Mouse (Mus musculus) spleen, postnatal 36 days (tissue): ENCODE data around the gene Pex6.
"Not testable (repeated sequence)": the region's sequence is repeated elsewhere in the genome, so short reads cannot be mapped to it uniquely, and the experiment has no call there.

Source experiments
- DNase-seq, 2 experiments: peaks; one replicate each; pipeline ENCODE4 v3.0.0; 2022; ENCODE audit warnings: low spot score in 2 of 2, mixed read lengths in 1 of 2

The Pex6 gene

DNA sequence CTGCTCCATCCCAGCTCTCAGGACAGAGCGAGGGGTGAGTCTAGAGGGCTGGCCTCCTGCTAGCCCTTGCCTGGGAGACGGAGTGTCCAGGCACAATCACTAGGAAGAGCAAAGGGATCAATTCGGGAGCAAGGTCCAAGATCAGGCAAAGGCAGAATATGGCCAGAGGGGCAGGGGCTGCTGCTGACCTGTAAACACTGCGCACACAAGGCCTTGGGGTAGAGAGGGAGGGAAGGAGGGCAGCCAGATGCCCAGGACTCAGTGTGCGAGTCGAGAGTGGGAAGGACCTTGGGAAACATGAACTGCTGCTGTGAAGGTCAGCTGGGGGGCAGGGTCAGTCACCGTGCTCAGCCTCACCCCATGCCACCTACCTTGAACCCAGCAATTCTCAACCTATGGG is 24.0 kb downstream of the Pex6 start:
- DNase-seq, result no peak

- peak in 1 of 2 experiments; percentile 39 for DNase-seq
Observed at GRCm38 (mm10) chr17:46736160-46736559, 24.9 kb downstream of the Pex6 start.

GRCm38 (mm10) chr17:46741305-46741704 is 30.0 kb downstream of the Pex6 start:
- DNase-seq, result no peak

DNA sequence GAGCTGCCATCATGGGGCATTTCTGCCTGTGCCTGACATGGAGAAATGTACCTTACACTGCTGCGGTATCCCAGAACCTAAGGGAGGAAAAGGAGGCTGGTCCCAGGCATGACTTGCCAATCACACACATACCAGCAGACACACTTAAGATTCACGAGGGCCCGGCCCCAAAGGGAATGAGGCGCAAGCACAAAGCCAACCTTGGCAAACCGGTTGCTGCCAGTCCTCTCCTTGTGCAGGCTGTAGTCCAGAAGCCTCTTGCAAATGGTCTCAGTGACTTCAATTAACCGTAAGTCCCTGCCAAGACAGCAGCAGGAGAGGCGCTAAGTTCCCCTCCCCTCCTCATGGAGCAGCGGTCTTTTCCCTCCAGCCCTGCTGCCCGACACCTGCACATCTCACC is 31.7 kb downstream of the Pex6 start:
- DNase-seq, result no peak

- no peak for DNase-seq
Observed at GRCm38 (mm10) chr17:46745506-46745905, 34.2 kb downstream of the Pex6 start.

DNA sequence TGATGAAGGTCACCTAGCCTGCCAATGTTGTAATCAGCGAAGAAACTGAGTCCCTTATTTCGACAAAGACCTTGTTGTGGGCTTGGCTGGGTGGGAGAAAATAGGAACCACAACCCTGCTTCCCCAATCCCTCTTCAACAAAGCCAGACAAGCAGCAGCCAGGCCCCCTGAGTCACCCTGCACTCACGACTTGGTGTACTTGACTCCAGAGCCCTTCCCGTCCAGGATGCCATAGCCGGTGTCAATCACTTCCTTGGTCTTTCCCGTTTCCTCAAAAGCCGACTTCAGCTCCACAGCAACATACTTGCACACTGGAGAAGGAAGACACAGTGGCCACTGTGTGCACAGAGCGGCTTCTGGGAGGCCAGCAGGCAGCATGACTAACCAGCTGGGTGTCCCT is 36.0 kb downstream of the Pex6 start:
- DNase-seq, result no peak

- no peak for DNase-seq
Observed at GRCm38 (mm10) chr17:46747806-46748205, 36.5 kb downstream of the Pex6 start.

GRCm38 (mm10) chr17:46749282-46749681 is 38.0 kb downstream of the Pex6 start:
- no peak for DNase-seq

GRCm38 (mm10) chr17:46750580-46750979 is 39.3 kb downstream of the Pex6 start:
- no peak for DNase-seq

DNA sequence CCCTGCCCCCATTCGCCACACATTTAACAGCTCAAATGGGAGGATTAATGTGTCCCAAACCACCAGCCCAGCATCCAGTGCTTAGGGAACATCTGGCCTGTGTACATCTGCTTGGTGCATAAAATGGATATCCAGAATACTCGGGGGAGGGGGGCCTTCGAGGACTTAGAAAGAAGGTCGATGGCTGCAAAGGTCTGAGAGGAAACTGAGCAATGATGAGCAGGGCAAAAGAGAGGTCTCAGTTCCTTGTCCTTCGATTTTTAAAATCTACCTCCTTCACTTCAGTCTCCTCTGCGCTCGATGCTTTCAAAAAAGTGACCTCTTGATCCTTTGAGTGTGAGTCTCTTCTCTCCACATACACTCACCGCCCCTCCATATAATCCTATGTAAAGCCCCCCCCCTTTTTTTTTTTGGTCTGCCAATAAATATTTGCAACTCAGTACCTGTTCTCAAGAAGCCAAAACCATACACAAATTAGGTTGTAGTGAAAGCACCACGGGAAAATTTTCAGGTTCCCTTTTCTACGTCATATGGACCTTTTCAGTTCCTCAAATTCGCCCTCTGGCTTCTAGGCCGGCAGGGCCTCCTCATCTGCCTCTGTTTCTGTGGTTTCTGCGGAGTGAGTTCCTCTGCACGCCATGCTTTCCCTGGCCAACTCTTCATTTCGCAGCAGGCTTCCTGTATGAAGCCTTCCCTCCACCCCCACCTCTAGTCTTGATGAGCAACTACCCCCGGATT is 40.0 kb downstream of the Pex6 start:
- DNase-seq, result peak; percentile 90

DNA sequence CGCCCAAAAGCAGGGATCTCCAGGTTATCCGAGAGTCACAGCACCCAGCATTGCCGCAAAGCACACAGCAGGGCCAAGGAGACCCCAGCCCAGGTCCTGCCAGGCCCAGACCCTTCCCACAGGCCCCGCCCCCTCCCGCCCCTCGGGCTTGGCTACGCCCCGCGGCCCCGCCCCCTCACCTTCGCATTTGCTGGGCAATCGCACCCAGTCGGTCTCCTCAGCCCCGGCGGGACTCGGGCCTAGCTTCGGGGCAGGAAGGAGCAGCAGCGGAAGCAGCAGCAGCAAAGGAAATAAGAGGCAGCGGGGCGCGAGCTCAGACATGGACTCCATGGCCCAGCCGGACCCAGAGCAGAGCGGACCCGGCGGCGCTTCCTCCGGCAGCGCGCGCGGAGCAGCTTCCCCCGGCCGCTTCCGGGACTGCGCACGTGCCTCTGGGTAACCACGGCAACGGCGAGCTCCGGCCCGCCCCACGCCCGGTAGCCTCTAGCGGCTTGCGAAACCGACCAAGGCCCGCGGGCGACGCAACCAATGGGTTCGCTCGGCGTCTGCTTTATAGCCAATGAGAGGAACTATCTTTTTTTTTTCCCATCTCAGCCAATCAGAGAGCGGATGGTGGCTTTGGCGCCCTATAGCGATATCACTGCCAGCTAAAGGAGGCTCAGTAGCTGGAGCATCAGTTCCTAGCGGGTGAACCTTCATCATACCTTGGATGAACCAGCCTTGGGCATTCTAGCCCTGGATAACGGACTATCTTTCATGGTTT is 40.7 kb downstream of the Pex6 start, which contains the start of gene Cnpy3:
Gene Cnpy3 (minus strand): TSS at position 421 of the 763 bp plus-strand sequence.
- DNase-seq, result peak; percentile 98

DNA sequence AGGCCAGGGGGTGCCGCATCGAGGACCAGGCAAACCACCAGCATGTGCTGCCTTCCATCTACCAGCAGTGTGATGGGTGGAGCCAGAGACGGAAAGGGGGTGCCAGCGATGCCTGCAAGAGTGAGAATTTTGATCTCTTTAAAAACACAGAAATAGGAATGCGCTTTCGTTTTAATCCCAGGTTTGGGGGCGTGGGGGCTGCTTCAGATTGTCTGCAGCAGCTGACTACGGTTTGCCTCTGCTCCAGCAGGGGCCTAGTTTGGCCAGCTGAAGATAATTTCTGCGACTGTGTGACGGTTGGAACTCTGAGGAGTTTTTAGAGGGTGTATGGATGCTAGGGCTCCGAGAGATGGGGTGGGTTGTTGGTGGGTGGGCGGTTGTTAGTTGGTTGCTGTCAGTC is 47.5 kb downstream of the Pex6 start:
- no peak for DNase-seq

- DNase-seq, result no peak
Observed at GRCm38 (mm10) chr17:46763544-46763943, 52.3 kb downstream of the Pex6 start, which contains the start of gene Ptcra. TSS of gene Ptcra (minus strand) at chr17:46763712.

- not testable (repeated sequence) for DNase-seq
Observed at GRCm38 (mm10) chr17:46764916-46765315, 53.7 kb downstream of the Pex6 start.

DNA sequence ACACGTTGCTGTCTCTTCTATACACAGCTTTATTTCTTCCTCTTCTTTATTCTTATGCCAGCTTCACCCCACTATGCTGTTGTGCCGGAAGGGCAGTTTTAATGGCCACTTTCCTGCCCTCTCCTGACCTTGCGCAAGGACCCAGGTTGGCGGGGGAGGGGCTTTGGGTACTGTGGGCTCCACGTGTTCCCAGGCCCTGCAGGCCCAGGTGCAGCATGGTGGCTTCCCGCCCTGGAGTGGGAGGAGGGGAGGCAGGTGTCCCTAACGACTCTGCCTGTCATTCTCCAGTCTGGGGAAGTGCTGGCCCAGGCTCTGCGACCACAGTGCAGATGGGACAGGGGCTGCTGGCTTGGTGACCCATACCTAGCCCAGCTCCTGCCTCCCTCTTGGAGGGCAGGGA is 56.6 kb downstream of the Pex6 start:
- DNase-seq, result no peak

DNA sequence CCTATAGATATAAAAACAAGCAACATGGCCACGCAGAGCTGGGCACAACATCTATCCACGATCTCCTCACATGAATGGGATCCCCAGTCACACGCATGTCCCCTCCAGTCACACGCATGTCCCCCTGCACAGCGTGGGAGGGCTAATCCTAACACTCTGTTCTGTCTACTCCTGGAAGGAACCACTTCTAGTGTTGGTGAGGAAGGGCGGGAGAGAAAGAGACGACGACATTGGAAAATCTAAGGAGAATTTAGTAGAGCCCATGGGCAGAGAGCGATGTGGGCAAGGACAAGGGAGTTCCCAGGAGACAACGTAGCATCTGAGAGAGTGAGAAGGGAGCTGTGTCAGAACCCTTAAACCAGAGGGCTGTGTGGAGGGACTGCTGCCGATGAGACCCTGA is 59.3 kb downstream of the Pex6 start:
- DNase-seq, result no peak

- DNase-seq, result no peak
Observed at GRCm38 (mm10) chr17:46771025-46771424, 59.8 kb downstream of the Pex6 start.

DNA sequence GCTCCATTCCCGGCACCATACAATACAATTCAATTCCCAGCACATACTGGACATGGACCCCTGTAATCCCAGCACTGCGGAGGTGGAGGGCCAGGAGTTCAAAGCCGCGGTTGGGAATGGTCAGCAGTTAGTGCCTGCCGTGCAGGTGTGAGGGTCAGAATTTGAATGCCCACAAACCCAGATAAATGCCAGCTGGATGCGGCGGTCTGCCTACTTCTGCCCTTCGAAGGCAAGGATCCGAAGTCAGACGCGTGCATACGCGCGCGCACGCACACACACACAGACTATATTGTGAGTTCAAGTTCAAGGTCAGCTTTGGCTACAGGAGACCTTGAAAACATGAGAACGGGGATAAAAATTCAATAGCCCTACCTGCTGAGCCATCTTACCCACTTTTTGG is 60.4 kb downstream of the Pex6 start:
- DNase-seq, result no peak

DNA sequence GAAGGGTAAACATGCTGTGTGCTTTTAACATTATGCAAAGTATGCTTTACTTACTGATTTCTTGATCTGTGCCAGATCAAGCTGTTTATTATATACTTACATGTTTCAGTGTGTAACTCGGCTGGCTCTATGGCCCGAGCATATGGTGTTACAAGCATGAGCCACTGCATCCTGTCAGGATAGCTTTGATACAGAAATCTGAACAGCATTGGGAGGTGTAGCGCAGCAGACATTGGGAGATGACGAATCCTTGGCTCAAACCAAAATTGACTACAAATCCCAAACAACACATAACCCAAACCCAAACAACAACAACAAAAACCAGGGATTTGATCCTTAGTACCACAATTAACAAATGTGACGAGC is 60.8 kb downstream of the Pex6 start:
- no peak for DNase-seq

DNA sequence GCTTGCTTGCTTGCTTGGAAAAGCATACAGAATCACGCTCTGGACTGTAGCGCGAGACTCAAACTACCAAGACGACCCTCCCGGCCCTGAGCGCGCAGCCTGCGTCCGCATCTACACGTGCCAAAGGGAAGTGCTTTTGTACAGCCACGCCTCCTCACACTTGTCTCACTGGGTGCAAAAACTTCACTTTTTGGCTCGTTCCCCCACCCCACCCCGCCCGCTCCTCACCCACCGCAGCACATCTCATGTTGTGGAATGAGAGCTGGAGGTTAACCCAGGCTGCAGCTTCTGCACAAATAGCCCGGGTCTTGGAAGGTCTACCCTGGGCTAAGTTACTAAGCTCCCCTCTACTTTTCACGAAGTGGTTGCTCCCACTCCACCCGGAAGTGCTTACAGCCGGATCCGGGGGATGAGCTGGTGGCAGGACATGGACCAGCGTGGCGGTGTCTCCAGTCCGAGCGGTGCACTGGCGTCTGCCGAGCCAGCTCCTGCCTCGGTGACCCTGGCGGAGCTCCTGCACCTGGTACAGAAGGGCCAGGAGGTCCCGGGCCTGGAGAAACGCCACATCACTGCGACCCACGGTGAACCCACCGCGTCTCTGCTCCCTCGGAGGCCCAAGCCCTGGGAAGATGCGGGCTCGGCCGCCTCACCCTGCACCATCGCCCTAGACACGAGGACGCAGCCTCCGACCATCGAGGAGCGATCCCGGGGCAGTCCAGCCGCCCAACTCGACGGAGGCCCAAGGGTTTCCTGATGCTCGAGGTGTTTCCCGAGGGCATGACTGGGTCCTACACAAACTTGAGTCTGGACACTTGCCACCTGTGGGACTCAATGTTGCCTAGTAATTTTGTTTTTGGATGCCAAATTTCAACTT is 61.4 kb downstream of the Pex6 start, which contains the start of gene 2310039H08Rik:
Gene 2310039H08Rik (plus strand): TSS at position 232 of the 874 bp plus-strand sequence.
- peak; percentile 80 to 83 for DNase-seq

DNA sequence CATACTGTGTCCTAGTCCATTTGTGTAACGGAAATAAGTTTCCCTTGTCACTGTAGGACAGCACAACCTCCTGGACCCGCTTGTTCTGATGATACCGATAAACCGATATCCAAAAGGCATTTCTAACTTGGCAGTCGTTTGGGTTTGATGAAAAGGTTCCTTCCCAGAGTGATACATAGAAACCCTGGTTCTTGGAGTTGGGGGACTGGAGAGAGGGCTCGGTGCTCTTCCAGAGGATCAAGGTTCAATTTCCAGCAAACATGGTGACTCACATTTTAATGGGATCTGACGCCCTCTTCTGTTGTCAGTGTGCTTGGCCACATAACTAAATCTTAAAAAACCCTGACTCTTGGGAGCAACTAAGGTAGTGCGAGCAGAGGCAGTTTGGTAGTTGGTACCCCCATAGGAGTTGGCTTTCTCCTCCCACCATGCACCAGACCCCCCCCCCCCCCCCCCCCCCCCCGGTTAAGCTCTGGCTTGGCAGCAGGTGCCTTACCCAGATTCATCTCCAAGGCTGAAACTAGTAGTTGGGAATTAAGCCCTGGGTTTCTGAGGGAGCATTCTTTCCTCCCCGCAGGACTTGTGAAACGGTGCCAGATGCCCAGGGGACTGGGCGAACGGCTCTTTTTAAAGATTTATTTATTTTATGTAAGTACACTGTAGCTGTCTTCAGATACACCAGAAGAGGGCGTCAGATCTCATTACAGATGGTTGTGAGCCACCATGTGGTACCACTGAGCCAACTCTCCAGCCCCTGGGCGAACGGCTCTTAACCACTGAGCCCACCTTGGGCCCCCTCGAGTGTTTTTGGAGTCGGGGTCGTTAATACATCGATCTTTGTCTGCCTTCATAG is 62.2 kb downstream of the Pex6 start:
- DNase-seq, result no peak
